Mouse (Mus musculus) lung, postnatal 36 days (tissue): ENCODE data around the gene Ifnar2.

Source experiments
- DNase-seq: peaks from one replicate; pipeline ENCODE4 v3.0.0; 2022; ENCODE audit warnings: mixed read lengths

The Ifnar2 gene

GRCm38 (mm10) chr16:91395633-91396392 is 23.2 kb downstream of the Ifnar2 start:
- DNase-seq, result no peak

- no peak for DNase-seq
Measured at GRCm38 (mm10) chr16:91396844-91397537, 24.4 kb downstream of the Ifnar2 start.

- DNase-seq, result no peak
Measured at GRCm38 (mm10) chr16:91398030-91398429, 25.4 kb downstream of the Ifnar2 start.

- DNase-seq, result no peak
Measured at GRCm38 (mm10) chr16:91398944-91399343, 26.4 kb downstream of the Ifnar2 start.

- DNase-seq, result no peak
Measured at GRCm38 (mm10) chr16:91401569-91402165, 29.1 kb downstream of the Ifnar2 start.

- no peak for DNase-seq
Measured at GRCm38 (mm10) chr16:91403784-91404183, 31.2 kb downstream of the Ifnar2 start.

- DNase-seq, result no peak
Measured at GRCm38 (mm10) chr16:91404187-91404586, 31.6 kb downstream of the Ifnar2 start.

GRCm38 (mm10) chr16:91404828-91405577 is 32.4 kb downstream of the Ifnar2 start:
- DNase-seq, result no peak

GRCm38 (mm10) chr16:91405640-91406584 is 33.3 kb downstream of the Ifnar2 start, which contains the start of gene Il10rb:
Il10rb (plus strand) TSS chr16:91406164.
- DNase-seq, result peak; percentile 84

GRCm38 (mm10) chr16:91406585-91407220 is 34.1 kb downstream of the Ifnar2 start:
- peak; percentile 69 for DNase-seq

GRCm38 (mm10) chr16:91413102-91413844 is 40.7 kb downstream of the Ifnar2 start:
- DNase-seq, result no peak

- DNase-seq, result no peak
Measured at GRCm38 (mm10) chr16:91415391-91416189, 43.0 kb downstream of the Ifnar2 start.

GRCm38 (mm10) chr16:91416357-91416756 is 43.8 kb downstream of the Ifnar2 start:
- DNase-seq, result no peak

GRCm38 (mm10) chr16:91416938-91417337 is 44.4 kb downstream of the Ifnar2 start:
- DNase-seq, result peak; percentile 26

- no peak for DNase-seq
Measured at GRCm38 (mm10) chr16:91418531-91418930, 45.9 kb downstream of the Ifnar2 start.

- DNase-seq, result no peak
Measured at GRCm38 (mm10) chr16:91425816-91426215, 53.2 kb downstream of the Ifnar2 start.

- no peak for DNase-seq
Measured at GRCm38 (mm10) chr16:91426586-91426985, 54.0 kb downstream of the Ifnar2 start.

- DNase-seq, result no peak
Measured at GRCm38 (mm10) chr16:91427461-91427860, 54.9 kb downstream of the Ifnar2 start.

GRCm38 (mm10) chr16:91428259-91428865 is 55.8 kb downstream of the Ifnar2 start:
- no peak for DNase-seq
